Mouse (Mus musculus) induced T-regulatory cell, adult 2 months (primary cell): ENCODE results near the gene Mbd6.

Source experiments
- DNase-seq: peaks from one replicate; pipeline ENCODE4 v3.0.0-alpha.2; 2012; ENCODE audit warnings: low read depth

Mbd6 gene

DNA sequence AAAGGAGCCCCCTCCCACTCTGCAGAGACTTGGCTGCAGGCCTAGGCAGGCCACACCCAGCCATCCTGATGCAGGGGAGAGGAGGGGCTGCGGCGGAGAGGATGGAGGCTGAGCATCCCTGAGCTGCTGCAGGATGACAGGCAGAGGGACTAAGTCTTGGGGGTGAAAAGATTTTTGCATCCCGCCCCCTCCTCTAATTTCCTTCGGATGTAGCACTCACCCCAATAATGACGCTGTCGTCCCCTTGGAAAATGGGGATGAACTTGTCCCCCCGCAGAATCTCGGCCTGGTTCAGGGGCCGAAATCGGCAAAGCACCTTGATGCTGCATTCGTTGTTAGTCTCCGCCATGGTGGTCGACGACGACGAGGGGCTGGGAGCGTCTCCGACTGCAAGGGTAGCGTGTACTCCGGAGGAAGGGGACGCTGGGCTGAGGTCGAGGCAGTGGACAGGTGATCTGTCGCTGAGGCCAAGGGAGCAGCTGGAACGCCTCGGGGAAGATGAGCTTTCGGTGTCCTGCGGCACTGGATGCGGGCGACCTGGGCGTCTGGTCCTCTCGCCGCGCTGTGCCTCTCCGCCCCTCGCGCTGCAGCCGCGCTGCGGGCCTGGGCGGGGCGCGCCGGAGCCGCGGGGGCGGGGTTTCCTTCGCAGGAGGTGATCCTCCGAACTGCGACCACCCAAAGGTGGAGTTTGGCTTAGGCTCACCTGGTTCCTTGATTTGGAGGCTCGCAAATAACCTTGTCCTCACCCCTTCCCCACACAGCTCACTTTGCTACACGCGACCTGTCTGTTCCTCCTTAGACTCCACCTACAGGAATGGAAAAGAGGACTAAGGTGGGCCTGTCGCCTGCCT lies 26.0 kb downstream of the Mbd6 start, which contains the start of gene Kif5a:
Gene Kif5a (minus strand): TSS at position 801 of the 851 bp plus-strand sequence.
- peak; percentile 59 for DNase-seq

DNA sequence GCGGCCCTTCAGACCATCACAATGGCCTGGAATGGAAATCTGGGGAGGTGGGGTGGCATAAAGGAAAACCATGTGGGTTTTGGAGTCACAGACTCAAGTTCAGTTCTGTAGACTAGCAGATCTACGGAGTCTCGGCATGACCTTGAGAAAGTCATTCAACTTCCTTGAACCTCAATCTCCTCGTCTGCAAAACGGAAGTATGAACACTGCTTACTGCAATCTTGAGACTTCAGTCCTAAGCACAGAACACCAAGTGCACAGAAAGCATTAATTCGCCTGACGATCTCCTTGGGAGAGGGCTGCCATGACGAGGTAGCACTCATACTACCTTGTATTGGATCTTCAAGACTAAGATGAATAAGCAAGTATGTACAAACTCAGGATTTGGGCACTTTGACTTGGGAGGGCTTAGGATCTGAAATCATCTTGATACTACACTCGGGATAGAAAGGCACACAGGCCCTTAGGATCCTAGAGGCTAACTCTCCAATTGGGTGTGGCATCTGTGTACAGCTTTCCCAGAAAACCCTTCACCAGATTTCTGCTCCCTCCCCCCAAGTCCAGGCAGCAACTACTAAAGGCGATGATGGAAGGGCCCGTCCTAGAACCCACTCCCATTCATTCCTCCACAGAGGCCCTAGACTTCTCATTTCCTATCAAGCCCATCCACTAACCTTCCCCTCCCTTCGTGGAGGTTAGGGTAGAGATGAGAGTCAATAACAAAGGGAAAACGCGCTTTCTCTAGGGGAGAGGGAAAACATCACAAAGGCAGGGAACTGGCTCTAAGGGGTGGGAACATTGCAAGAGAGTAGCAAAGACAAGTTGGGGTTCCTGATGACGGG lies 26.9 kb downstream of the Mbd6 start:
- no peak for DNase-seq

DNA sequence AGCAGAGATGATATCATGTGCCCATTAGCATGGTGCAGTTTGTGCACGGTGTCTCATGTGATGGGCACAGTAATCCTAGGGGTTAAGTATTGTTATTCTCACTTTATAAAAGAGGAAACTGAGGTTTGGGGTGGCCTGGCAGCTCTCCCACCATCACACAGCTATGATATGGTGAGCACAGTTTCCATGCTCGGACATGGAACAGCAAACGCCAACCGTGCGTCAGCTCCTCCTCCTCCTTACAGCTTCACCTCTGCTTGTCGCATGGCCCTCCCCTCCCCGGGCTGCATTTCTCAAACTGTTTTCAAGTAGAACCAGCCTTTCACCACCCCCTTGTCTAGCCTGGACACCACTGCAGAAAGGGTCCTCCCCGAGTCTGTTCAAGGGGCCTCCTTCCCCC lies 30.3 kb downstream of the Mbd6 start:
- DNase-seq, result no peak

- no peak for DNase-seq
Observed at GRCm38 (mm10) chr10:127257790-127258189, 31.0 kb downstream of the Mbd6 start.

GRCm38 (mm10) chr10:127255625-127256345 lies 33.0 kb downstream of the Mbd6 start:
- DNase-seq, result no peak

GRCm38 (mm10) chr10:127250810-127251209 lies 38.0 kb downstream of the Mbd6 start:
- DNase-seq, result no peak

GRCm38 (mm10) chr10:127238241-127238824 lies 50.5 kb downstream of the Mbd6 start:
- DNase-seq, result no peak

GRCm38 (mm10) chr10:127236541-127236940 lies 52.3 kb downstream of the Mbd6 start:
- no peak for DNase-seq

DNA sequence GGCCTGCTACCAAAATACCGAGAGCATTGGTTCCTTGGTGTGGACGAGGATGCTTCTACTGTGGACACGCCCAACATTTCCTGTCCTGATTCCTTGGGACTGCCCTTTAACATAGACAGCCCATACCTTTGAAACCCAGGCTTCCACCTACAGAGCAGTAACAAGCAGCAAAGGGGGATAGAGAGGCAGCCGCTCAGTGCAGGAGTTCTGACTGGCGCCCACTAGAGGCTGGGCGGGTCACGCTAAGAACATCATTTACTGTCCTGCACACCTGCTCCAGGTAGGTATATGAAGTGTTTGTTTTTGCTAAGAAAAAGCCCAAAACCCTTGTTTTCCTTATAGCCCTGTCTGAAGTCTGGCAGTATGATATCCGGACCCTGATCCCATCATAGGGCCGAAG lies 55.7 kb downstream of the Mbd6 start:
- DNase-seq, result peak; percentile 54
